Mouse (Mus musculus): ENCODE data around the gene Themis2. TPM values are rescaled to one million over a fixed set of nuclear protein-coding genes. Genes with fewer than 3 reads are reported as not detected.

The Themis2 gene
- polyA plus RNA-seq, 1 experiment, result 55.0 TPM

DNA sequence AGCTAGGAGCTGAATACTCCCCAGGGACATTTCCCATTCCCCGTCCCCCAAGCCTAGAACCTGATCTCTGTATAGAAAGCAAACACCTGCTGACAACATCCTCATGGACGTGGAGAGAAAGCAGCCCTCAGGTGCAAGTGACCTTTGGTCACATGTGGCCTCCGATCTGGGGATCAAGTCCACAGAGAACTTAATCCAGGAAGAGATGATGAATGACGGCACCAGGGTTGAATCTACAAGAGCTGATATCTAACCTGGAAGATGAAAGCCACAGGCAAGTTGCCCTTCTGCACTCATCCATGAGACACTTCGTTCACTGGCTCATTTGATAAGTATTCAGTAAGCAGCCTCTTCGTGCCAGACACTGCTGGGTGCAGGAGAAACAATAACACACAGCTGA lies 33.6 kb downstream of the Themis2 start:
- 0 out of 2 replicates have a peak, but pooled peaks cover 1% of the 10 kb centered on the region for H3K27me3 ChIP-seq (ENCODE audit: control insufficient read depth, insufficient read depth, low read length)
- H3K27ac ChIP-seq (ENCODE audit: insufficient read depth, low read length), result no peak overlapping the region
- no peak overlapping the region for H3K4me3 ChIP-seq (ENCODE audit: extremely low read depth, insufficient read depth, insufficient read length)
- TF ChIP-seq CTCF (IDR thresholded peaks at IDR 0.05; ENCODE audit: extremely low read depth, insufficient read depth, insufficient read length, insufficient replicate concordance) (no peak), POLR2A (IDR thresholded peaks at IDR 0.05; ENCODE audit: low read depth, low read length) (no peak)
- H3K4me1 ChIP-seq (ENCODE audit: control insufficient read depth, insufficient read depth, insufficient read length), result peaks cover 5% of the 10 kb centered on the region
- WGBS, result 89% methylated on average over 6 of the region's 6 CpGs
- H3K36me3 ChIP-seq (ENCODE audit: control insufficient read depth, insufficient read depth, low read length), result no peaks in the 10 kb centered on the region
- no peak for DNase-seq (ENCODE audit: low read depth in 1 of 2, low spot score in 2 of 2)

DNA sequence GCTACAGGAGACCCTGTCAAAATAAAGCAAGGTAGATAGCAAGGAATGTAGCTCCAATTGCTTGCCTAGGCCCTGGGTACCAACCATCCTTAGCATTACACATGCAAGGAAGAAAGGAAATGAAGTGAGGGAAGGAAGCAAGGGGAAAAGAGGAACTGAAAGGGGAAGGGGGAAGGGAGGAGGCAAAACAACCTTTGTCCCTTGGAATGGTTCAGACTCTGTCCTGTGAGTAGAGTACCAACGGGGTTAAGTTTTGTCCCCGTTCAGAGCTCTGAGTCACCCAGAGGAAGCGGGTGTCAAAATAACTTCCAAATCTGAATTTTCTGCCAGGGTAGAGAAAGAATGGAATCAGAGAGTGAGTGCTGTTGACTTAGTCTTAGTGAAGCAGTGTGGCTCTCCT lies 35.9 kb downstream of the Themis2 start:
- no peak overlapping the region for H3K27ac ChIP-seq (ENCODE audit: insufficient read depth, low read length)
- WGBS, result 24% methylated on average over 3 of the region's 3 CpGs
- DNase-seq (ENCODE audit: low read depth in 1 of 2, low spot score in 2 of 2), result no peak
- H3K36me3 ChIP-seq (ENCODE audit: control insufficient read depth, insufficient read depth, low read length), result no peaks in the 10 kb centered on the region
- peaks cover 7% of the 10 kb centered on the region for H3K4me1 ChIP-seq (ENCODE audit: control insufficient read depth, insufficient read depth, insufficient read length)
- H3K27me3 ChIP-seq (ENCODE audit: control insufficient read depth, insufficient read depth, low read length), result peaks cover 12% of the 10 kb centered on the region
- no peak overlapping the region for H3K4me3 ChIP-seq (ENCODE audit: extremely low read depth, insufficient read depth, insufficient read length)
- TF ChIP-seq CTCF (IDR thresholded peaks at IDR 0.05; ENCODE audit: extremely low read depth, insufficient read depth, insufficient read length, insufficient replicate concordance), result no peak
- no peak for TF ChIP-seq POLR2A (IDR thresholded peaks at IDR 0.05; ENCODE audit: low read depth, low read length)

DNA sequence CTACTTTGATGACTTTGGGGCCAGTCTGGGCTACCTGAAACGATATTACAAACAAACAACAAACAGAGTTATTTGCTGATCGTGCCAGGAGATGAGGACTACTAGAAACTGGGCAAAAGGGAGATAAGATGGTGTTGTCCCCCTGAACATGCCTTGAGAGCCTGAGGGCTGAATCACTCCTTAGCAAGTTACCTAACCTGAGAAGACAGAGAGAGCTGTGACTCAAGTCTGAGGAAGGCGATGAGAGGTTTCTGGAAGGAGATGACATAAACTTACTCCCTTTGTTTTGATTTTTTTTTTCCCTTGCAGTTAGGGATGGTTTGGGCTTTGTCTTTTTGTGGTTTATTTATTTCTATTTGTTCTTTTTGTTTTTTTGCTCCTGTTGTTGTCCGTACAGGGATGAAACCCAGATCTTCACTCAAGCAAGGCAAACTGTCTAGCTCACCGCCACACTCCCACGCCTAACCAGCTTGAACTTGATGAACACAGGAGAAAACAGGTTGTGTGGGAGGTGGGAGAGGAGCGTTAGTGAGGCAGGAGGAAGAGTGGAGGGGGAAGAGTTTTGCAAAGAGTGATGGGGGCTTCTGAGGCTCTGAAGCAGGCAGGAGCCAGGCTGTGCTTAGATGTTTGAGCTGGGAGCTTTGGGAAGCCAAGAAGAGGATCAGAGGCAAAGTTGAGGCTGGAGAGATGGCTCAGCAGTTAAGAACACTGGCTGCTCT lies 38.4 kb downstream of the Themis2 start:
- no peak for DNase-seq (ENCODE audit: low read depth in 1 of 2, low spot score in 2 of 2)
- TF ChIP-seq CTCF (IDR thresholded peaks at IDR 0.05; ENCODE audit: extremely low read depth, insufficient read depth, insufficient read length, insufficient replicate concordance), result no peak
- no peak for TF ChIP-seq POLR2A (IDR thresholded peaks at IDR 0.05; ENCODE audit: low read depth, low read length)
- no peak overlapping the region for H3K4me3 ChIP-seq (ENCODE audit: extremely low read depth, insufficient read depth, insufficient read length)
- H3K4me1 ChIP-seq (ENCODE audit: control insufficient read depth, insufficient read depth, insufficient read length), result peaks cover 7% of the 10 kb centered on the region
- WGBS, result 77% methylated on average over 7 of the region's 7 CpGs
- peaks cover 12% of the 10 kb centered on the region for H3K27me3 ChIP-seq (ENCODE audit: control insufficient read depth, insufficient read depth, low read length)
- H3K36me3 ChIP-seq (ENCODE audit: control insufficient read depth, insufficient read depth, low read length), result no peaks in the 10 kb centered on the region
- H3K27ac ChIP-seq (ENCODE audit: insufficient read depth, low read length), result no peak overlapping the region

DNA sequence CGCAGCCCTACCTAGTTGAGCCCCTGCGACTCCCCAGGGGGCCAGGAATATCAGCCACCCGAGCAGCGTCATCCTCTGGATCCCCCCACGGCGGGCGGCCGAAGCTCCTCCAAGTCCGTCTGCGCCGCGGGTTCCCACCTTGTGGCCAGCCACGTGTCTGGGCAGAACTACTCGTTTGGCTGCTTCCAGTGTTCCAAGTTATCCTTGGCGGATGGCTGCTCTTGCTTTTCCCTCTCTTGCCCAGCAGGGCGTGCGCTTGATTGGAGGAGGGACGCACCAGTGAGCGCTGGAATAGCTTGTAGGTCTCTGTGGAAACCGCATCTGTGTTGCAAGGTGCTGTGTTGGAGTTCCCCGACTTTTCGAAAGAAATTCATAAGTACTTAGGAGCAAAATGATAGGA lies 39.2 kb downstream of the Themis2 start, which contains the start of gene Smpdl3b:
Gene Smpdl3b, minus strand, starts transcription at position 279 of the 400 bp plus-strand sequence.
- 1% methylated on average over 22 of the region's 22 CpGs for WGBS
- no peaks in the 10 kb centered on the region for H3K36me3 ChIP-seq (ENCODE audit: control insufficient read depth, insufficient read depth, low read length)
- H3K27me3 ChIP-seq (ENCODE audit: control insufficient read depth, insufficient read depth, low read length), result peaks cover 12% of the 10 kb centered on the region
- H3K27ac ChIP-seq (ENCODE audit: insufficient read depth, low read length), result no peak within 1 kb of the TSS
- peaks cover 7% of the 10 kb centered on the region for H3K4me1 ChIP-seq (ENCODE audit: control insufficient read depth, insufficient read depth, insufficient read length)
- TF ChIP-seq POLR2A (IDR thresholded peaks at IDR 0.05; ENCODE audit: low read depth, low read length), result no peak
- no peak for TF ChIP-seq CTCF (IDR thresholded peaks at IDR 0.05; ENCODE audit: extremely low read depth, insufficient read depth, insufficient read length, insufficient replicate concordance)
- H3K4me3 ChIP-seq (ENCODE audit: extremely low read depth, insufficient read depth, insufficient read length), result peak within 1 kb of the TSS; percentile 55
- DNase-seq (ENCODE audit: low read depth in 1 of 2, low spot score in 2 of 2), result no peak

DNA sequence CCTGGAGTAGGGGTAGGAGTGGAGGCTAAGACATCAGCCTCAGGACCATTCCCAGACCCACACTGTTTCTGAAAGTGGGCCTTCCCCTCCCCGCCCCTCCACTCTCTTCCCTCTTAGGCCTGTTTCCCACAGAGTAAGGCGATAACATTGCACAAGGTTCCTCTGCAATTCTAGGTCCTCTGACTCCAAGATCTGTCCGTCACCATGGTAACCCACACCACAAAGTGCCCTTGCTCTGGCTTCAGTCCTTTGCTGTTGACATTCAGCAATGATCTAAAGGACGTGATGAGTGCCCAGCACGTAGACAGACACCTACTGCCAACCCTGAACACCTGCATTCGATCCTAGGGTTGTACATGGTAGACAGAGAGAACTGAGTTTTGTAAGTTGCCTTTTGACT lies 43.2 kb downstream of the Themis2 start:
- TF ChIP-seq CTCF (IDR thresholded peaks at IDR 0.05; ENCODE audit: extremely low read depth, insufficient read depth, insufficient read length, insufficient replicate concordance) (no peak), POLR2A (IDR thresholded peaks at IDR 0.05; ENCODE audit: low read depth, low read length) (no peak)

DNA sequence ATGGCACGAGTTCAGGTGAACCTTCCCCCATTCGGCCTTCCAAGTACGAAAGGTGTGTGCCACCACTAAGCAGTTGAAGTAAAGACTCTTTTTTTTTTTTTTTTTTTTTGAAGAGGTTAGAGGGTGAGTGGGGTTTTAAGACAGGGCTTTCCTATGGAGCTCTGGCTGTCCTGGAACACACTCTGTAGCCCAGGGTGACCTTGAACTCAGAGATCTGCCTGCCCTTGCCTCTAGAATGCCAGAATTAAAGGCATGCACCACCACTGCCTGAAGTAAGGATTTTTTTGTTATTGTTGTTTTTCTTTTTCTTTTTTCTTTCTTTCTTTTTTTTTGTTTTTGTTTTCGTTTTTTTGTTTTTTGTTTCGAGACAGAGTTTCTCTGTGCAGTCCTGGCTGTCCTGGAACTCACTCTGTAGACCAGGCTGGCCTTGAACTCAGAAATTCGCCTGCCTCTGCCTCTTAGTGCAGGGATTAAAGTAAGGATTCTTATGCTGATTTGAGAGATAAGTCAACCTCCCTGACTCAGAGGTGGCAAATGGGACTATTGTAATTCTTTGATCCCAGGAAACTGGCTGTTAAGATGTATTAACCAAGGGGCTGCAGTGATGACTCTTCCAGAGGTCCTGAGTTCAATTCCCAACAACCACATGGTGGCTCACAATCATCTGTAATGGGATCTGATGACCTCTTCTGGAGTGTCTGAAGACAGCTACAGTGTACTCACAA lies 46.8 kb downstream of the Themis2 start:
- TF ChIP-seq CTCF (IDR thresholded peaks at IDR 0.05; ENCODE audit: extremely low read depth, insufficient read depth, insufficient read length, insufficient replicate concordance) (no peak), POLR2A (IDR thresholded peaks at IDR 0.05; ENCODE audit: low read depth, low read length) (no peak)
- Histone ChIP-seq H3K4me3 (ENCODE audit: extremely low read depth, insufficient read depth, insufficient read length) (no peak overlapping the region), H3K27ac (ENCODE audit: insufficient read depth, low read length) (no peak overlapping the region), H3K27me3 (ENCODE audit: control insufficient read depth, insufficient read depth, low read length) (no peaks in the 10 kb centered on the region), H3K36me3 (ENCODE audit: control insufficient read depth, insufficient read depth, low read length) (no peaks in the 10 kb centered on the region), H3K4me1 (ENCODE audit: control insufficient read depth, insufficient read depth, insufficient read length) (peaks cover 12% of the 10 kb centered on the region; the same call in 1 of the 2 replicates)
- WGBS, result 78% methylated on average over 6 of the region's 6 CpGs
- no peak for DNase-seq (ENCODE audit: low read depth in 1 of 2, low spot score in 2 of 2)

More for the DNA sequence above, 43.2 kb downstream of the Themis2 start:
- no peak for DNase-seq (ENCODE audit: low read depth in 1 of 2, low spot score in 2 of 2)
- Histone ChIP-seq H3K27me3 (ENCODE audit: control insufficient read depth, insufficient read depth, low read length) (peaks cover 12% of the 10 kb centered on the region), H3K27ac (ENCODE audit: insufficient read depth, low read length) (no peak overlapping the region), H3K36me3 (ENCODE audit: control insufficient read depth, insufficient read depth, low read length) (no peaks in the 10 kb centered on the region), H3K4me3 (ENCODE audit: extremely low read depth, insufficient read depth, insufficient read length) (no peak overlapping the region), H3K4me1 (ENCODE audit: control insufficient read depth, insufficient read depth, insufficient read length) (peaks cover 6% of the 10 kb centered on the region; the same call in 1 of the 2 replicates)
- WGBS, result 65% methylated on average over 6 of the region's 6 CpGs
